Mouse (Mus musculus) heart, embryonic 14.5 days (tissue): ENCODE data around the gene Prkca. TPM values are rescaled to one million over a fixed set of nuclear protein-coding genes. Genes with fewer than 3 reads are reported as not detected.

Experiments used
- ATAC-seq: fragments of 200-750 bp; cut with Nextera tagmentation; 2 replicates; pipeline ENCODE4 v1.8.0; 2017; ENCODE audit warnings: low read depth, moderate TSS enrichment; ENCODE audit not compliant: insufficient number of reproducible peaks, insufficient read depth, low FRiP score
- H3K27ac ChIP-seq, 2 experiments: fragments of 200-500 bp in 1 of 2; fragments of 300-500 bp in 1 of 2; sonication (generic) in 1 of 2; replicated peaks in 1 of 2; 2 replicates each; pipeline ENCODE4 v1.5.1; 2012 to 2014; ENCODE audit warnings: low read depth in 2 of 2, low read length in 2 of 2, control low read depth in 1 of 2, mild to moderate bottlenecking in 1 of 2, mixed read lengths in 1 of 2; ENCODE audit not compliant: control insufficient read depth in 1 of 2, insufficient read depth in 1 of 2
- H3K27me3 ChIP-seq: fragments of 300-500 bp; sonication (generic); 2 replicates; pipeline ENCODE4 v1.6.1; 2014; ENCODE audit warnings: mild to moderate bottlenecking, low read length, control low read depth; ENCODE audit not compliant: control insufficient read depth, insufficient read depth
- H3K36me3 ChIP-seq: fragments of 300-500 bp; sonication (generic); 2 replicates; pipeline ENCODE4 v1.6.1; 2014; ENCODE audit warnings: mild to moderate bottlenecking, control low read depth, low read length, mixed read lengths; ENCODE audit not compliant: control insufficient read depth, insufficient read depth
- H3K4me1 ChIP-seq, 2 experiments: fragments of 200-500 bp in 1 of 2; fragments of 300-500 bp in 1 of 2; sonication (generic) in 1 of 2; 2 replicates each; pipeline ENCODE4 v1.6.1; 2012 to 2014; ENCODE audit warnings: low read length in 2 of 2, control low read depth in 1 of 2, mixed read lengths in 1 of 2; ENCODE audit not compliant: control insufficient read depth in 2 of 2, insufficient read depth in 2 of 2
- H3K4me2 ChIP-seq: fragments of 300-500 bp; sonication (generic); 2 replicates; pipeline ENCODE4 v1.6.1; 2014; ENCODE audit warnings: mild to moderate bottlenecking, low read length
- H3K4me3 ChIP-seq, 2 experiments: fragments of 200-500 bp in 1 of 2; fragments of 300-500 bp in 1 of 2; sonication (generic) in 1 of 2; 2 replicates each; pipeline ENCODE4 v1.5.1; 2012 to 2014; ENCODE audit warnings: low read length in 2 of 2, mild to moderate bottlenecking in 2 of 2, control low read depth in 1 of 2, low read depth in 1 of 2, moderate library complexity in 1 of 2; ENCODE audit not compliant: control insufficient read depth in 1 of 2, insufficient read depth in 1 of 2
- H3K9ac ChIP-seq: fragments of 300-500 bp; sonication (generic); 2 replicates; pipeline ENCODE4 v1.6.1; 2014; ENCODE audit warnings: mild to moderate bottlenecking, low read length
- H3K9me3 ChIP-seq: fragments of 300-500 bp; sonication (generic); 2 replicates; pipeline ENCODE4 v1.6.1; 2016; ENCODE audit warnings: low read length, control low read depth; ENCODE audit not compliant: control insufficient read depth
- WGBS: fragments of 180-500 bp; shearing (Covaris S2); extraction: QIAGEN DNeasy Blood & Tissue Kit; methylation state at CpG from one replicate; pipeline ENCODE4 v1.1.7; 2014; 5-methylcytosine and 5-hydroxymethylcytosine counted together
- polyA plus RNA-seq: library from polyadenylated mRNA; unstranded; fragments of >200 nt; fragmentation: Nextera tagmentation; extraction: Ambion mirVana; gene quantifications from 2 replicates; pipeline ENCODE4 v1.2.1, GENCODE M21; 2014

The Prkca gene
- polyA plus RNA-seq, 1 experiment from 2014 or later, result 21.4 TPM

GRCm38 (mm10) chr11:108145752-108146496 is 197.8 kb downstream of the Prkca start:
- no peak for ATAC-seq
- Histone ChIP-seq H3K4me2 (peak overlapping the region; percentile 27), H3K4me3 (no peak overlapping the region), H3K27me3 (no peaks in the 10 kb centered on the region), H3K9me3 (no peaks in the 10 kb centered on the region), H3K27ac (peak overlapping the region; percentile 71 to 82), H3K9ac (peak overlapping the region; percentile 52), H3K36me3 (no peaks in the 10 kb centered on the region), H3K4me1 (peaks cover 28 to 74% of the 10 kb centered on the region in 2 experiments)
- 41% methylated on average over 13 of the region's 13 CpGs for WGBS

- H3K4me3 ChIP-seq, result no peak overlapping the region
- no peaks in the 10 kb centered on the region for H3K27me3 ChIP-seq
- peaks cover 25 to 70% of the 10 kb centered on the region in 2 experiments for H3K4me1 ChIP-seq
- H3K4me2 ChIP-seq, result no peak overlapping the region; the same call in 1 of the 2 replicates
- no peaks in the 10 kb centered on the region for H3K36me3 ChIP-seq
- H3K27ac ChIP-seq, result no peak overlapping the region
- no peak overlapping the region for H3K9ac ChIP-seq
- WGBS, result 85% methylated on average over 8 of the region's 8 CpGs
- ATAC-seq, result no peak
- no peaks in the 10 kb centered on the region for H3K9me3 ChIP-seq
Measured at GRCm38 (mm10) chr11:108145128-108145527, 198.6 kb downstream of the Prkca start.

- no peak for ATAC-seq
- Histone ChIP-seq H3K9me3 (no peaks in the 10 kb centered on the region), H3K9ac (no peak overlapping the region), H3K27me3 (no peaks in the 10 kb centered on the region), H3K4me1 (peaks cover 20 to 57% of the 10 kb centered on the region in 2 experiments), H3K27ac (no peak overlapping the region), H3K4me3 (no peak overlapping the region), H3K36me3 (no peaks in the 10 kb centered on the region), H3K4me2 (no peak overlapping the region)
- WGBS, result 74% methylated on average over 2 of the region's 2 CpGs
Measured at GRCm38 (mm10) chr11:108143739-108144138, 200.0 kb downstream of the Prkca start.

- Histone ChIP-seq H3K4me1 (peaks cover 23 to 46% of the 10 kb centered on the region in 2 experiments), H3K4me2 (no peak overlapping the region), H3K9ac (no peak overlapping the region), H3K27me3 (no peaks in the 10 kb centered on the region), H3K4me3 (no peak overlapping the region), H3K9me3 (no peaks in the 10 kb centered on the region), H3K27ac (no peak overlapping the region), H3K36me3 (no peaks in the 10 kb centered on the region)
- 78% methylated on average over 7 of the region's 7 CpGs for WGBS
- no peak for ATAC-seq
Measured at GRCm38 (mm10) chr11:108140028-108140427, 203.7 kb downstream of the Prkca start.

GRCm38 (mm10) chr11:108136341-108136740 is 207.4 kb downstream of the Prkca start:
- Histone ChIP-seq H3K4me3 (no peak overlapping the region), H3K9ac (no peak overlapping the region), H3K4me2 (0 out of 2 replicates have a peak overlapping the region, but pooled peaks have one; percentile 7), H3K36me3 (no peaks in the 10 kb centered on the region), H3K27me3 (no peaks in the 10 kb centered on the region), H3K9me3 (no peaks in the 10 kb centered on the region), H3K4me1 (peaks cover 19 to 31% of the 10 kb centered on the region in 2 experiments), H3K27ac (peak overlapping the region; percentile 57 to 66; a peak in 3 of 4 replicates)
- ATAC-seq, result no peak
- 32% methylated on average over 3 of the region's 3 CpGs for WGBS

- H3K9me3 ChIP-seq, result no peaks in the 10 kb centered on the region
- WGBS, result 19% methylated on average over 4 of the region's 4 CpGs
Measured at GRCm38 (mm10) chr11:108135407-108136159, 208.1 kb downstream of the Prkca start.

GRCm38 (mm10) chr11:108128593-108128992 is 215.1 kb downstream of the Prkca start:
- WGBS, result 56% methylated on average over 5 of the region's 5 CpGs
- H3K9me3 ChIP-seq, result no peaks in the 10 kb centered on the region
- no peaks in the 10 kb centered on the region for H3K36me3 ChIP-seq
- ATAC-seq, result no peak
- peaks cover 19 to 32% of the 10 kb centered on the region in 2 experiments for H3K4me1 ChIP-seq
- no peak overlapping the region for H3K27ac ChIP-seq
- H3K9ac ChIP-seq, result no peak overlapping the region
- H3K4me3 ChIP-seq, result no peak overlapping the region
- H3K27me3 ChIP-seq, result no peaks in the 10 kb centered on the region
- no peak overlapping the region for H3K4me2 ChIP-seq

More at GRCm38 (mm10) chr11:108135407-108136159, 208.1 kb downstream of the Prkca start:
- no peaks in the 10 kb centered on the region for H3K27me3 ChIP-seq
- no peak for ATAC-seq
- no peak overlapping the region for H3K4me2 ChIP-seq
- H3K27ac ChIP-seq, result peak overlapping the region; percentile 38 to 66
- peak overlapping the region; percentile 9; the same call in 1 of the 2 replicates for H3K9ac ChIP-seq
- H3K4me1 ChIP-seq, result peaks cover 15 to 27% of the 10 kb centered on the region in 2 experiments
- no peak overlapping the region for H3K4me3 ChIP-seq
- no peaks in the 10 kb centered on the region for H3K36me3 ChIP-seq
